Mouse (Mus musculus) bone marrow macrophage, adult 2 months (primary cell): ENCODE measurements around the gene S100a4. TPM values are rescaled to one million over a fixed set of nuclear protein-coding genes. Genes with fewer than 3 reads are reported as not detected.
A peak's percentile ranks its signal among the peaks of the same experiment; 100 is the strongest.

Source experiments
- H3K27ac ChIP-seq: 2 replicates; pipeline ENCODE4 v1.5.1; 2012; ENCODE audit warnings: low read depth, low read length; ENCODE audit not compliant: insufficient read depth
- H3K4me1 ChIP-seq: 2 replicates; pipeline ENCODE4 v1.6.1; 2012; ENCODE audit warnings: low read length; ENCODE audit not compliant: control insufficient read depth, insufficient read depth
- H3K4me3 ChIP-seq: 2 replicates; pipeline ENCODE4 v1.5.1; 2012; ENCODE audit warnings: mild to moderate bottlenecking, low read length, moderate library complexity; ENCODE audit not compliant: insufficient read depth
- CTCF ChIP-seq: IDR thresholded peaks from 2 replicates; pipeline ENCODE4 v1.5.1; 2012; ENCODE audit warnings: low read depth, mild to moderate bottlenecking, low read length, moderate library complexity
- POLR2A ChIP-seq: IDR thresholded peaks from 2 replicates; pipeline ENCODE4 v1.6.1; 2012; ENCODE audit warnings: mild to moderate bottlenecking, low read depth, low read length, borderline replicate concordance
- polyA plus RNA-seq: library from polyadenylated mRNA; stranded (reverse); fragments of >200 nt; gene quantifications from 2 replicates; pipeline ENCODE4 v1.2.4, GENCODE M21; 2012; ENCODE audit not compliant: missing spikeins, insufficient read depth, insufficient read length

Gene S100a4
- 2,861 and 3,059 TPM in 2 replicates for polyA plus RNA-seq

- peak within 1 kb of the TSS; percentile 69 for H3K4me3 ChIP-seq
- H3K27ac ChIP-seq: peak within 1 kb of the TSS; percentile 87
- TF ChIP-seq POLR2A (no peak), CTCF (no peak)
- H3K4me1 ChIP-seq: peaks cover 57% of the 10 kb centered on the region
Observed at GRCm38 (mm10) chr3:90603623-90604022, at the start of gene S100a4. TSS of gene S100a4 (plus strand) at chr3:90603771.

GRCm38 (mm10) chr3:90555954-90556353 is 47.6 kb upstream of the S100a4 start:
- TF ChIP-seq CTCF (no peak), POLR2A (no peak)
- no peaks in the 10 kb centered on the region for H3K4me1 ChIP-seq
- no peak overlapping the region for H3K4me3 ChIP-seq
- no peak overlapping the region for H3K27ac ChIP-seq

GRCm38 (mm10) chr3:90560008-90560628 is 43.5 kb upstream of the S100a4 start, which contains the start of gene S100a3:
TSS of gene S100a3 (plus strand) at chr3:90560578.
- no peak within 1 kb of the TSS for H3K4me3 ChIP-seq
- H3K27ac ChIP-seq: no peak within 1 kb of the TSS
- TF ChIP-seq CTCF (no peak), POLR2A (no peak)
- no peaks in the 10 kb centered on the region for H3K4me1 ChIP-seq

- no peak for TF ChIP-seq CTCF
- TF ChIP-seq POLR2A: no peak
- Histone ChIP-seq H3K4me1 (peaks cover 4% of the 10 kb centered on the region; the same call in 1 of the 2 replicates), H3K4me3 (no peak overlapping the region), H3K27ac (no peak overlapping the region)
Observed at GRCm38 (mm10) chr3:90574691-90575090, 28.9 kb upstream of the S100a4 start.

- H3K4me1 ChIP-seq: peaks cover 4% of the 10 kb centered on the region; the same call in 1 of the 2 replicates
- no peak overlapping the region for H3K4me3 ChIP-seq
- TF ChIP-seq POLR2A (no peak), CTCF (no peak)
- no peak overlapping the region for H3K27ac ChIP-seq
Observed at GRCm38 (mm10) chr3:90575320-90575719, 28.3 kb upstream of the S100a4 start.

- no peak overlapping the region for H3K4me3 ChIP-seq
- TF ChIP-seq POLR2A (no peak), CTCF (no peak)
- H3K4me1 ChIP-seq: peaks cover 4% of the 10 kb centered on the region; the same call in 1 of the 2 replicates
- H3K27ac ChIP-seq: no peak overlapping the region
Observed at GRCm38 (mm10) chr3:90576351-90577001, 27.1 kb upstream of the S100a4 start.

GRCm38 (mm10) chr3:90579433-90579832 is 24.1 kb upstream of the S100a4 start:
- Histone ChIP-seq H3K4me1 (peaks cover 4% of the 10 kb centered on the region; the same call in 1 of the 2 replicates), H3K27ac (no peak overlapping the region), H3K4me3 (no peak overlapping the region)
- TF ChIP-seq CTCF: no peak
- no peak for TF ChIP-seq POLR2A

GRCm38 (mm10) chr3:90581141-90581540 is 22.4 kb upstream of the S100a4 start:
- TF ChIP-seq CTCF: no peak
- no peak for TF ChIP-seq POLR2A
- H3K27ac ChIP-seq: no peak overlapping the region
- H3K4me3 ChIP-seq: no peak overlapping the region
- H3K4me1 ChIP-seq: peaks cover 4% of the 10 kb centered on the region

GRCm38 (mm10) chr3:90582156-90582555 is 21.4 kb upstream of the S100a4 start:
- Histone ChIP-seq H3K27ac (no peak overlapping the region), H3K4me1 (peaks cover 14% of the 10 kb centered on the region), H3K4me3 (no peak overlapping the region)
- TF ChIP-seq CTCF (peak; percentile 24; the same call in 1 of the 2 replicates), POLR2A (no peak)

- H3K27ac ChIP-seq: no peak overlapping the region
- no peak overlapping the region for H3K4me3 ChIP-seq
- peaks cover 18% of the 10 kb centered on the region for H3K4me1 ChIP-seq
- TF ChIP-seq POLR2A (no peak), CTCF (no peak; the same call in 1 of the 2 replicates)
Observed at GRCm38 (mm10) chr3:90582556-90582955, 21.0 kb upstream of the S100a4 start.
